Mouse (Mus musculus) limb, embryonic 10.5 days (tissue): ENCODE data around the gene Rpl23. TPM values are rescaled to one million over a fixed set of nuclear protein-coding genes. Genes with fewer than 3 reads are reported as not detected.

Experiments used
- DNase-seq: peaks from one replicate; pipeline ENCODE4 v3.0.0-alpha.2; 2017; ENCODE audit warnings: low spot score
- H3K27ac ChIP-seq: fragments of 300-500 bp; sonication (generic); 2 replicates; pipeline ENCODE4 v1.5.1; 2016; ENCODE audit warnings: mild to moderate bottlenecking
- H3K27me3 ChIP-seq: fragments of 300-500 bp; sonication (generic); 2 replicates; pipeline ENCODE4 v1.6.1; 2016; ENCODE audit warnings: low read depth, mild to moderate bottlenecking; ENCODE audit not compliant: poor library complexity, severe bottlenecking
- H3K36me3 ChIP-seq: fragments of 300-500 bp; sonication (generic); 2 replicates; pipeline ENCODE4 v1.6.1; 2016; ENCODE audit warnings: mild to moderate bottlenecking, moderate library complexity
- H3K4me1 ChIP-seq: fragments of 300-500 bp; sonication (generic); 2 replicates; pipeline ENCODE4 v1.6.1; 2016
- H3K4me3 ChIP-seq: fragments of 300-500 bp; sonication (generic); 2 replicates; pipeline ENCODE4 v1.5.1; 2016; ENCODE audit warnings: mild to moderate bottlenecking, moderate library complexity
- H3K9me3 ChIP-seq: fragments of 300-500 bp; sonication (generic); replicated peaks from 2 replicates; pipeline ENCODE4 v1.6.1; 2016; ENCODE audit warnings: mild to moderate bottlenecking
- WGBS: fragments of 180-500 bp; shearing (Covaris S2); methylation state at CpG from one replicate; pipeline ENCODE4 v1.1.7; 2016; 5-methylcytosine and 5-hydroxymethylcytosine counted together
- polyA plus RNA-seq: library from polyadenylated mRNA; unstranded; fragments of >200 nt; fragmentation: Nextera tagmentation; extraction: Ambion mirVana; gene quantifications from 2 replicates; pipeline ENCODE4 v1.2.1, GENCODE M21; 2016

Gene Rpl23
- polyA plus RNA-seq, result 449 and 506 TPM in 2 replicates

DNA sequence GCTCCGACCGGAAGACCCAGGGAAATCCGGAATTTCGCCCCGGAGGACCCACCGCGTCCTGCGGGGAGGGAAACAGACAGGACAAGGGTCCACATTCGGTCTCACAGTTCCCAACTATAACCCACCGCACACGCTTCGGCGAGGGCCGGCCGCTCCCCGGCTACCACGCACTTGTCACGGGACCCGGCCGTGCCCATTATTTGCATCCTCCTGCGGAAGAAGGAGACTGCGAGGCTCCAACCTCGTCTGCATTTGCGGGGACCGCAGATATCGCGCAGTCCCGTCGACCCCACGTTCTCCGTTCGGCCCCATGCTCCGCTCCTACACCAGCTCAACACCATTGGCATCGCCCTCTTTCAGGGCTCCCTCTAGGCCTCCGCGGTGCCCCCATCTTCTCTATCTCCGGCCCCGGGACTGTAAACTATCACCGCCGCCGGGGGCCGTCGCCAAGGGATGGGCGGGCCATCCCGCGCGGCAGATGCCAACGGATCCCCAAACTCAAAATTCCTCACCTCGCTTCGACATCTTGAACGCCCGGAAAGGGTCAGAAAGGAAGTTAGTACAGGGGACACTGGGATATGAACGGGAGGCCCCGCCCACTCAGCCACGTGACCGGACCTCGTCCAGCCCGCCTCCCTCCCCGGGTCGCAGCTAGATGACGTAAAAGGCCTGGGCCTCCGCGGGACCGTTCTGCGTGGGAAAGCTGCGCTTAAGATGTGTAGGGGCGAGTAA, at the start of gene Rpl23:
Rpl23 (minus strand) TSS at position 606 of the 732 bp plus-strand sequence.
- peak within 1 kb of the TSS; percentile 98 for H3K27ac ChIP-seq
- H3K4me1 ChIP-seq, result peaks cover 14% of the 10 kb centered on the region
- no peaks in the 10 kb centered on the region for H3K9me3 ChIP-seq
- H3K4me3 ChIP-seq, result peak within 1 kb of the TSS; percentile 80
- DNase-seq, result peak; percentile 100
- H3K27me3 ChIP-seq, result no peaks in the 10 kb centered on the region
- under 1% methylated on average over 67 of the region's 67 CpGs for WGBS
- H3K36me3 ChIP-seq, result peaks cover 44% of the 10 kb centered on the region

GRCm38 (mm10) chr11:97832001-97832400, 49.8 kb upstream of the Rpl23 start:
- Histone ChIP-seq H3K27me3 (no peaks in the 10 kb centered on the region), H3K27ac (no peak overlapping the region), H3K36me3 (peaks cover 95% of the 10 kb centered on the region), H3K9me3 (no peaks in the 10 kb centered on the region), H3K4me3 (no peak overlapping the region), H3K4me1 (no peaks in the 10 kb centered on the region)
- WGBS, result 81% methylated on average over 11 of the region's 11 CpGs
- no peak for DNase-seq

DNA sequence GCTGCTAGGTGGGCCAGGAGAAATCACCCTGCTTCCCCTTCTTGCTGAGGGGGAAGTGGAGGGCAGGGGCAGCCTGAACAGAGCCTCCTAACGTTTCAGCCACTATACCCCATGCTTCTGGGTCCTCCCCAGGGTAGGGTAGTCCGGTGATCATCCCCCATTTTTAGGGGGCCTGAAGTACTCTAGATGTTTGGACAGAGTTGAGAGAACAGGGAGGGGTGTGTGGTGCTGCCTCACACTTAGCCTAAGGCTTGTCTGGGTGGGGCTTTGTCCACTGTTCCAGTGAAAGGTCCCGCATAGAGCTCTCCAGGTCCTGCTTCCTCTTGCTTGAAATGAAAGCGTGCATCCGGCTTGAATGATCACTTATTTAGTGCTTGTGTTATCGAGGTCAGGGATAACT, 48.3 kb upstream of the Rpl23 start:
- Histone ChIP-seq H3K9me3 (no peaks in the 10 kb centered on the region), H3K27me3 (no peaks in the 10 kb centered on the region), H3K27ac (no peak overlapping the region), H3K4me1 (no peaks in the 10 kb centered on the region), H3K4me3 (no peak overlapping the region), H3K36me3 (peaks cover 95% of the 10 kb centered on the region)
- 96% methylated on average over 6 of the region's 6 CpGs for WGBS
- no peak for DNase-seq

GRCm38 (mm10) chr11:97829913-97830476, 47.8 kb upstream of the Rpl23 start:
- H3K9me3 ChIP-seq, result no peaks in the 10 kb centered on the region
- no peaks in the 10 kb centered on the region for H3K27me3 ChIP-seq
- H3K4me3 ChIP-seq, result no peak overlapping the region
- peaks cover 95% of the 10 kb centered on the region for H3K36me3 ChIP-seq
- no peaks in the 10 kb centered on the region for H3K4me1 ChIP-seq
- DNase-seq, result no peak
- 88% methylated on average over 12 of the region's 12 CpGs for WGBS
- H3K27ac ChIP-seq, result no peak overlapping the region

DNA sequence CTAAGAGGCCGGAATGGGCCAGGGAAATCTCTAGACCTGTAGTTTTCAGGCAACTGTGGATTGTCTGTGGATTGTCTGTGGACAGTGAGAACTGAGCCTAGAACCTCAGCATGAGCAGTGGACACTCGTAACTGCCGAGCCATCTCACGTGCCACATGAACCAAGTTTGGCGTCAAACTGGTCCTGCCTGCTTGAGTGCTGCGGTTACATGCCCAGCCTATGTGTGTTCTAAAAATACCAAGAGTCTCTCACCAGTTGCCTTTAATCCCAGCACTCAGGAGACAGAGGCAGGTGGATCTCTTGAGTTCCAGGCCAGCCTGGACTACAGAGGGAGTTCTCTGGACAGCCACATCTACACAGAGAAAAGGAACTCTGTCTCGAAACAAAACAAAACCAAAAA, 47.1 kb upstream of the Rpl23 start:
- H3K4me1 ChIP-seq, result no peaks in the 10 kb centered on the region; the same call in 1 of the 2 replicates
- peaks cover 95% of the 10 kb centered on the region for H3K36me3 ChIP-seq
- WGBS, result 96% methylated on average over 7 of the region's 7 CpGs

DNA sequence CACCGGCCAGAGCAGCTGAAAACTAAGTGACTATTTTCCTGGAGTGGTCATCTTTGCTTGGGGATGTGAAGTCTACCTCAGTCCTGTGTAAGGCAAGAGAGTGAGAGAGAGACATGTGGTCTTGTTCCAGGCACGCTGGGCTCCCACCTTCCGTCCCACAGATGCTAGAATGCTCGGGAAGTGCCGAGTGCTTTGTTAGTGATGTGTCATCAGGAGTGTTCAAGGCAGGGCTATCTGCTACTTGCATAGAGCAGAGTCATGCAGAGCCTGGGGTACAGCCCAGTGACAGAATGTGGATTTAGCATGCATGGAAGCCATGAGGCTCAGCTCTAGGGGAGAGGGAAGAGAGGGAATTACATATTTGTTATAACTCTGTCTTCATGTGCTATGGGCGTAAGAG, 45.4 kb upstream of the Rpl23 start:
- H3K4me1 ChIP-seq, result peaks cover 3% of the 10 kb centered on the region; the same call in 1 of the 2 replicates
- no peak overlapping the region for H3K27ac ChIP-seq
- DNase-seq, result no peak
- no peaks in the 10 kb centered on the region for H3K27me3 ChIP-seq
- WGBS, result 85% methylated on average over 6 of the region's 6 CpGs
- H3K9me3 ChIP-seq, result no peaks in the 10 kb centered on the region
- no peak overlapping the region for H3K4me3 ChIP-seq
- peaks cover 94% of the 10 kb centered on the region for H3K36me3 ChIP-seq

More for the DNA sequence above, 47.1 kb upstream of the Rpl23 start:
- no peak overlapping the region for H3K27ac ChIP-seq
- no peaks in the 10 kb centered on the region for H3K9me3 ChIP-seq
- H3K4me3 ChIP-seq, result no peak overlapping the region
- no peak for DNase-seq
- H3K27me3 ChIP-seq, result no peaks in the 10 kb centered on the region

DNA sequence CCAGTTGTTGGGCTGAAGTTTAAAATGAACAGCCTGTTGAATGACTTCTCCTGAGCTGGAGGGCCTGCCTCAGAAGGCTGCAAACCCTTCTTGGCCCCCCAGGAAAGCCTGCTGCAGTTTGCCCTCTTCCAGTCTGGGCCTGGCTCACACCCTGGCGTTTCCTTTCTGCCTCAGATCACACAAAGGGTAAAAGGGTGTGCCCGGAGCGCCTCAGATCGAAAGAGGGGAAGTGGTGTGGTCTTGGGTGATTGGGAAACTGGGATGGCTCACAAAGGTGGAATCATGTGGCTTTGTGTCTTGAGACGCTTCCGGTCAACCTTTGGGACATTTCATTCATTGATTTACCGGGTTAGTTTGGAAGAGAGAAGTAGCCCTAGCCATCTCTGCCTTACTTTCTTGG, 44.2 kb upstream of the Rpl23 start:
- DNase-seq, result no peak
- Histone ChIP-seq H3K27me3 (no peaks in the 10 kb centered on the region), H3K4me3 (no peak overlapping the region), H3K4me1 (peaks cover 3% of the 10 kb centered on the region; the same call in 1 of the 2 replicates), H3K27ac (no peak overlapping the region), H3K36me3 (peaks cover 94% of the 10 kb centered on the region), H3K9me3 (no peaks in the 10 kb centered on the region)
- WGBS, result 81% methylated on average over 7 of the region's 7 CpGs

- H3K27me3 ChIP-seq, result no peaks in the 10 kb centered on the region
- peaks cover 6% of the 10 kb centered on the region; the same call in 1 of the 2 replicates for H3K4me1 ChIP-seq
- WGBS, result 90% methylated on average over 9 of the region's 9 CpGs
- H3K36me3 ChIP-seq, result peaks cover 95% of the 10 kb centered on the region
- no peaks in the 10 kb centered on the region for H3K9me3 ChIP-seq
- no peak overlapping the region for H3K27ac ChIP-seq
- no peak for DNase-seq
- no peak overlapping the region for H3K4me3 ChIP-seq
Observed at GRCm38 (mm10) chr11:97825971-97826370, 43.7 kb upstream of the Rpl23 start.

DNA sequence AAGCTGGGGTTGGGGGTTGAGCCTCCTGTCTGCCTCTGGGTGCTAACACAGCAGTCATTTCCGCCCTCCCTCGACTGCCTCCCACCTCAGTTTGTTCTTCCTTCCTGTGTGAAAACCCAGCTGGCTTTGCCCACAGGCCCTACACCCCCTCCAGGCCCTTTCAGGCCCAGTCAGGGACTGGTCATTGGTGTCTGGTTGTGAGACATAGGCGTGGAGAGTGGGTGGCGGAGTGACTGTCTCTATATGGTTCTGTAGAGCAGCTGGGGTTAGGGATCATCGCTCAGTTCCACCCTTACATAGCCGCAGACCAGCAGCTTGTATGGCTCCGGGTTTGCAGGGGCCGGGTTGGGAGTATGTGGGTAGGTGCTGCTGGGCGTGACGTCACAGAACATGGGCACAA, 43.1 kb upstream of the Rpl23 start:
- Histone ChIP-seq H3K4me1 (peaks cover 10% of the 10 kb centered on the region; the same call in 1 of the 2 replicates), H3K36me3 (peaks cover 95% of the 10 kb centered on the region), H3K9me3 (no peaks in the 10 kb centered on the region), H3K27ac (no peak overlapping the region), H3K4me3 (no peak overlapping the region), H3K27me3 (no peaks in the 10 kb centered on the region)
- DNase-seq, result no peak
- 81% methylated on average over 10 of the region's 10 CpGs for WGBS

DNA sequence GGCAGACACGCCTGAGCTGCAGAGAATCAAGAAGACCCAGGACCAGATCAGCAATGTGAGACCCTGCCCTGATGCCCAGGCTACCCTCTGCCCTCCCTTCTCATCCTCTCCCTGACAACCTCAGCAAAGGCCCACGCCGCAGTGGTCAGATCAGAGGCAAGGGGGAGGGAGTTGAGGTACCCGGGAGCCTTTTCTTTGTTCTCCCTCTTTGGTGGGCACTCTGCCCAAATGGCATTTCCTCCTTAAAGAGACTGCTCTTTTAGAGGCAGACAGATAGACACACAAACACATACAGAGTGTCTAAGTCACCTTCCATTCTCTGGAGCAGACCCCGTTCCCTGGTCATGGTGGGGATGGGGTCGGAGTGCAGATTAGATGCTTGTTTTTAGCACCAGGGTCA, 42.7 kb upstream of the Rpl23 start:
- Histone ChIP-seq H3K36me3 (peaks cover 95% of the 10 kb centered on the region), H3K9me3 (no peaks in the 10 kb centered on the region), H3K27me3 (no peaks in the 10 kb centered on the region), H3K27ac (no peak overlapping the region; the same call in 1 of the 2 replicates), H3K4me1 (peaks cover 12% of the 10 kb centered on the region), H3K4me3 (no peak overlapping the region)
- DNase-seq, result no peak
- 77% methylated on average over 6 of the region's 6 CpGs for WGBS

DNA sequence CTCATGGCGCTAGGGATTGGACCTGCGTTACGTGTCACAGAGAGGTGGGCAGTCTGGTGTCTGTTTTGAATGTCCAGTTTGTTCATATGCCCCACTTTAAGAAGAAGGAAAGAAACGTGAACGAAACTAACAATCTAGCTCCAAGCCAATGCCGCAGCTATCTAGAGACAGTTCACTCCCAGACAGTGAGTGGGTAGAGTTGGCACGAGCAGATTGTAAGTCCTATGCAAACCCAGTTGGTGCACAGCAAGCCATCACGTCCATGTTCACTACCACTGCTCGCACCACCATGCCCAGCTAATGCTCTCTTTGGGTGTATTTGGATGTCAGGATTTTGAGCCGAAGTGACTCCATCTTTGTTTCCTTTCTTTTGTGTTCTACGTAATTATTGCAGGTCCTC, 41.9 kb upstream of the Rpl23 start:
- Histone ChIP-seq H3K4me1 (peaks cover 19% of the 10 kb centered on the region), H3K27me3 (no peaks in the 10 kb centered on the region), H3K4me3 (no peak overlapping the region), H3K27ac (no peak overlapping the region), H3K9me3 (no peaks in the 10 kb centered on the region), H3K36me3 (peaks cover 95% of the 10 kb centered on the region)
- 97% methylated on average over 11 of the region's 11 CpGs for WGBS
- DNase-seq, result no peak

- WGBS, result 75% methylated on average over 20 of the region's 20 CpGs
- Histone ChIP-seq H3K27ac (no peak overlapping the region), H3K4me1 (peaks cover 31% of the 10 kb centered on the region)
Observed at GRCm38 (mm10) chr11:97822840-97823603, 40.8 kb upstream of the Rpl23 start.

More at GRCm38 (mm10) chr11:97822840-97823603, 40.8 kb upstream of the Rpl23 start:
- Histone ChIP-seq H3K27me3 (no peaks in the 10 kb centered on the region), H3K9me3 (no peaks in the 10 kb centered on the region), H3K36me3 (peaks cover 91% of the 10 kb centered on the region), H3K4me3 (no peak overlapping the region)
- no peak for DNase-seq
